Mouse (Mus musculus) lung, adult 18-20 months (tissue): Measurements from ENCODE around the gene Megf8.

Experiments used
- DNase-seq, 2 experiments: peaks; one replicate each; pipeline ENCODE4 v3.0.0; 2022; ENCODE audit warnings: mixed read lengths in 2 of 2

Megf8 gene

GRCm38 (mm10) chr7:25410969-25411615 is 94.1 kb downstream of the Megf8 start:
- DNase-seq: no peak

- no peak for DNase-seq
These were observed 94.9 kb downstream of the Megf8 start for GRCm38 (mm10) chr7:25411861-25412260.

- peak in 1 of 2 experiments; percentile 62 for DNase-seq
These were observed 96.0 kb downstream of the Megf8 start, which contains the start of gene Cxcl17 for GRCm38 (mm10) chr7:25412833-25413441. Cxcl17 (minus strand) TSS chr7:25412886.
